33 mouse cellular contexts compared by ENCODE assay signal in genomic region chr15:100449495-100449894, GRCm38 (mm10). TPM values are rescaled to one million over a fixed set of nuclear protein-coding genes. Genes with fewer than 3 reads are reported as not detected.
A peak's percentile ranks its signal among the peaks of the same experiment; 100 is the strongest.
DNase-seq lines count a peak whose midpoint lies in the region; ATAC-seq and TF ChIP-seq lines count a peak whose summit lies in the region.
"Had no signal": no experiment of that assay in that cellular context is flagged by ENCODE, and none has a peak within 500 bp of the region (broad histone marks: within the 10 kb centered on the region; RNA-seq: fewer than 3 reads in every experiment).

No protein-coding gene starts in this region.

- H3K79me2 ChIP-seq in MEL (ENCODE audit: control insufficient read depth, insufficient read depth, low read length, poor library complexity) = no peaks in the 10 kb centered on the region

- H3K4me2 ChIP-seq in stomach, postnatal 0 days (replicated peaks; ENCODE audit: low read depth) = no peak overlapping the region
- no peak overlapping the region for H3K4me2 ChIP-seq in midbrain, embryonic 13.5 days (replicated peaks)
- H3K4me2 ChIP-seq: embryonic facial prominence, embryonic 12.5 days; embryonic facial prominence, embryonic 15.5 days; forebrain, embryonic 13.5 days; heart, embryonic 13.5 days; hindbrain, embryonic 12.5 days; hindbrain, embryonic 15.5 days had no signal

- peaks cover 0 to 2% of the 10 kb centered on the region in 2 experiments; a peak in 1 of 4 replicates for H3K4me1 ChIP-seq in MEL (ENCODE audit: control insufficient read depth in 1 of 2, insufficient read depth in 2 of 2, low read length in 2 of 2)
- H3K4me1 ChIP-seq in brown adipose tissue, adult 24 weeks (ENCODE audit: control insufficient read depth, insufficient read depth, insufficient read length, low read length) = no peaks in the 10 kb centered on the region
- no peaks in the 10 kb centered on the region for H3K4me1 ChIP-seq in stomach, postnatal 0 days (replicated peaks; ENCODE audit: control insufficient read depth, insufficient read depth)
- H3K4me1 ChIP-seq in midbrain, embryonic 13.5 days (replicated peaks) = no peaks in the 10 kb centered on the region
- H3K4me1 ChIP-seq: heart, embryonic 10.5 days; hindbrain, embryonic 12.5 days had no signal

- no peak overlapping the region for H3K27ac ChIP-seq in MEL (ENCODE audit: control insufficient read depth, low read depth, low read length)
- H3K27ac ChIP-seq in brown adipose tissue, adult 24 weeks (replicated peaks; ENCODE audit: low read depth, low read length) = peak overlapping the region; percentile 39; the same call in 1 of the 2 replicates
- 0 out of 2 replicates have a peak overlapping the region, but pooled peaks have one; percentile 14 for H3K27ac ChIP-seq in stomach, postnatal 0 days (replicated peaks)
- H3K27ac ChIP-seq in midbrain, embryonic 13.5 days = no peak overlapping the region
- H3K27ac ChIP-seq: embryonic facial prominence, embryonic 12.5 days; embryonic facial prominence, embryonic 15.5 days; forebrain, embryonic 13.5 days; heart, adult 2 months; heart, embryonic 10.5 days; heart, embryonic 13.5 days; hindbrain, embryonic 12.5 days; hindbrain, embryonic 15.5 days had no signal

- DNase-seq in MEL (ENCODE audit: low read depth, low spot score) = no peak
- DNase-seq in stomach, postnatal 0 days (ENCODE audit: low spot score) = no peak
- no peak for DNase-seq in urinary bladder, postnatal 25 days (ENCODE audit: low spot score)
- no peak for DNase-seq in cerebellum, postnatal 36 days
- DNase-seq: adrenal gland, postnatal 10 days; adrenal gland, postnatal 36 days; cerebellum, adult 18-20 months; cerebellum, adult 9-10 months; cerebellum, postnatal 14 days; gastrocnemius, postnatal 10 days; gastrocnemius, postnatal 36 days; heart, adult 2 months; heart, postnatal 14 days; heart, postnatal 4 days had no signal

- no peak overlapping the region for H3K9ac ChIP-seq in MEL (ENCODE audit: control insufficient read depth, low read depth, low read length, poor library complexity, severe bottlenecking)
- H3K9ac ChIP-seq in stomach, postnatal 0 days (ENCODE audit: low read length) = no peak overlapping the region; the same call in 1 of the 2 replicates
- H3K9ac ChIP-seq in midbrain, embryonic 13.5 days (replicated peaks) = no peak overlapping the region
- H3K9ac ChIP-seq: embryonic facial prominence, embryonic 12.5 days; embryonic facial prominence, embryonic 15.5 days; forebrain, embryonic 13.5 days; heart, embryonic 13.5 days; hindbrain, embryonic 12.5 days; hindbrain, embryonic 15.5 days had no signal

- no peak for TF ChIP-seq POLR2A in MEL (IDR thresholded peaks at IDR 0.05; ENCODE audit: control insufficient read depth in 1 of 2, insufficient read depth in 1 of 2, low read depth in 1 of 2, low read length in 2 of 2, poor library complexity in 1 of 2)

- peak; percentile 44; the same call in 1 of the 2 replicates for ATAC-seq in megakaryocyte progenitor cell, adult 5-6 weeks (replicated peaks; ENCODE audit: poor library complexity)
- ATAC-seq in stomach, postnatal 0 days (ENCODE audit: low FRiP score, low TSS enrichment) = no peak
- ATAC-seq in midbrain, embryonic 13.5 days = no peak
- ATAC-seq: CD4-positive, CD25-positive, alpha-beta regulatory T cell, adult 4 months; forebrain, embryonic 13.5 days; forebrain, embryonic 16.5 days; Patski had no signal

- TF ChIP-seq RAD21 in MEL (IDR thresholded peaks at IDR 0.05; ENCODE audit: low read depth, low read length) = no peak

- no peak overlapping the region for H3K4me3 ChIP-seq in MEL (ENCODE audit: control insufficient read depth in 1 of 2, insufficient read depth in 1 of 2, low read depth in 2 of 2, low read length in 2 of 2)
- no peak overlapping the region for H3K4me3 ChIP-seq in brown adipose tissue, adult 24 weeks (ENCODE audit: insufficient read depth, low read depth, low read length)
- H3K4me3 ChIP-seq in stomach, postnatal 0 days (ENCODE audit: low read depth, low read length) = no peak overlapping the region
- no peak overlapping the region for H3K4me3 ChIP-seq in midbrain, embryonic 13.5 days (replicated peaks)
- H3K4me3 ChIP-seq: embryonic facial prominence, embryonic 12.5 days; embryonic facial prominence, embryonic 15.5 days; erythroblast, embryonic 14.5 days; forebrain, embryonic 13.5 days; heart, adult 2 months; heart, embryonic 10.5 days; heart, embryonic 13.5 days; hindbrain, embryonic 12.5 days; hindbrain, embryonic 15.5 days had no signal

- TF ChIP-seq CTCF in MEL (IDR thresholded peaks at IDR 0.05 in 2 of 3, conservative IDR thresholded peaks at IDR 0.05 in 1 of 3; ENCODE audit: control insufficient read depth in 1 of 3, insufficient read depth in 1 of 3, low read depth in 2 of 3, low read length in 3 of 3, poor library complexity in 1 of 3, severe bottlenecking in 1 of 3) = no peak
- TF ChIP-seq CTCF in stomach, postnatal 0 days (IDR thresholded peaks at IDR 0.05; ENCODE audit: low read depth) = no peak

- no peaks in the 10 kb centered on the region for H3K9me3 ChIP-seq in MEL (replicated peaks; ENCODE audit: insufficient read depth, low read length)
- no peaks in the 10 kb centered on the region for H3K9me3 ChIP-seq in stomach, postnatal 0 days (ENCODE audit: control insufficient read depth, low read length)
- H3K9me3 ChIP-seq in midbrain, embryonic 13.5 days = no peaks in the 10 kb centered on the region
- H3K9me3 ChIP-seq: embryonic facial prominence, embryonic 12.5 days; embryonic facial prominence, embryonic 15.5 days; forebrain, embryonic 13.5 days; heart, embryonic 10.5 days; heart, embryonic 13.5 days; hindbrain, embryonic 12.5 days; hindbrain, embryonic 15.5 days had no signal

- no peaks in the 10 kb centered on the region; a peak in 1 of 4 replicates for H3K27me3 ChIP-seq in MEL (ENCODE audit: control insufficient read depth in 1 of 2, insufficient read depth in 2 of 2, low read length in 2 of 2)
- H3K27me3 ChIP-seq in stomach, postnatal 0 days (ENCODE audit: control insufficient read depth, insufficient read depth, low read length) = no peaks in the 10 kb centered on the region
- no peaks in the 10 kb centered on the region for H3K27me3 ChIP-seq in midbrain, embryonic 13.5 days
- H3K27me3 ChIP-seq: embryonic facial prominence, embryonic 12.5 days; embryonic facial prominence, embryonic 15.5 days; forebrain, embryonic 13.5 days; heart, embryonic 13.5 days; hindbrain, embryonic 12.5 days; hindbrain, embryonic 15.5 days; Patski had no signal

- WGBS in stomach, postnatal 0 days = 69% methylated on average over 3 of the region's 3 CpGs
- 95% methylated on average over 3 of the region's 3 CpGs for WGBS in midbrain, embryonic 13.5 days

- peaks cover 0 to 5% of the 10 kb centered on the region in 2 experiments; a peak in 2 of 4 replicates for H3K36me3 ChIP-seq in MEL (ENCODE audit: control insufficient read depth in 1 of 2, insufficient read depth in 2 of 2, low read length in 2 of 2)
- H3K36me3 ChIP-seq in stomach, postnatal 0 days (ENCODE audit: control insufficient read depth, insufficient read depth, low read length) = no peaks in the 10 kb centered on the region
- H3K36me3 ChIP-seq in midbrain, embryonic 13.5 days = no peaks in the 10 kb centered on the region
- H3K36me3 ChIP-seq: embryonic facial prominence, embryonic 12.5 days; embryonic facial prominence, embryonic 15.5 days; heart, embryonic 10.5 days; heart, embryonic 13.5 days; hindbrain, embryonic 12.5 days; hindbrain, embryonic 15.5 days had no signal

- no peak for TF ChIP-seq EP300 in MEL (IDR thresholded peaks at IDR 0.05; ENCODE audit: low read depth in 1 of 2, low read length in 2 of 2)
- TF ChIP-seq EP300 in stomach, postnatal 0 days (optimal IDR thresholded peaks at IDR 0.05) = no peak

RNA-seq across cellular contexts. Expression of gene Letmd1, which starts 19.3 kb away (rescaled TPM):
- 30.1 and 38.8 TPM in 2 replicates for total RNA-seq in MEL (2012; rRNA removed)
- polyA plus RNA-seq in MEL (2012; ENCODE audit: insufficient read depth in 1 of 2, insufficient read length in 2 of 2, low read depth in 1 of 2, low replicate concordance in 2 of 2, missing spikeins in 1 of 2) = 100 to 1,000 TPM in 1 of 2 experiments, 10 to 100 TPM in 1; 64.3 to 277 TPM
- 589 and 634 TPM in 2 replicates for polyA plus RNA-seq in brown adipose tissue, adult 24 weeks (2012; ENCODE audit: insufficient read depth, insufficient read length, missing spikeins)
- total RNA-seq in megakaryocyte progenitor cell, adult 5-6 weeks (2015) = 35.7 and 37.2 TPM in 2 replicates
- 22.0 and 22.2 TPM in 2 replicates for total RNA-seq in megakaryocyte progenitor cell, adult 5-6 weeks (2017)
- polyA plus RNA-seq in stomach, postnatal 0 days (2015; fragmentation: Nextera tagmentation; extraction: Ambion mirVana) = 9.8 and 10.9 TPM in 2 replicates
- polyA plus RNA-seq in midbrain, embryonic 13.5 days (2015; fragmentation: Nextera tagmentation; extraction: Ambion mirVana) = 55.1 and 55.2 TPM in 2 replicates

RNA-seq across cellular contexts. Expression of gene Slc11a2, which starts 24.6 kb away (rescaled TPM):
- 52.7 and 69.0 TPM in 2 replicates for total RNA-seq in MEL (2012; rRNA removed)
- polyA plus RNA-seq in MEL (2012; ENCODE audit: insufficient read depth in 1 of 2, insufficient read length in 2 of 2, low read depth in 1 of 2, low replicate concordance in 2 of 2, missing spikeins in 1 of 2) = 100 to 1,000 TPM in 1 of 2 experiments, not detected in 1; 112 TPM
- 14.2 and 24.7 TPM in 2 replicates for polyA plus RNA-seq in brown adipose tissue, adult 24 weeks (2012; ENCODE audit: insufficient read depth, insufficient read length, missing spikeins)
- 8.2 and 12.0 TPM in 2 replicates for total RNA-seq in megakaryocyte progenitor cell, adult 5-6 weeks (2015)
- total RNA-seq in megakaryocyte progenitor cell, adult 5-6 weeks (2017) = 11.0 and 14.6 TPM in 2 replicates
- 12.2 and 15.8 TPM in 2 replicates for polyA plus RNA-seq in stomach, postnatal 0 days (2015; fragmentation: Nextera tagmentation; extraction: Ambion mirVana)
- 21.5 TPM in 2 replicates for polyA plus RNA-seq in midbrain, embryonic 13.5 days (2015; fragmentation: Nextera tagmentation; extraction: Ambion mirVana)

RNA-seq across cellular contexts. Expression of gene Gm5475, which starts 27.5 kb away (rescaled TPM):
- 0.15 TPM in 1 of 2 replicates, not detected in the other for total RNA-seq in MEL (2012; rRNA removed)
- under 1 TPM in 1 of 2 experiments, not detected in 1; 0.14 TPM for polyA plus RNA-seq in MEL (2012; ENCODE audit: insufficient read depth in 1 of 2, insufficient read length in 2 of 2, low read depth in 1 of 2, low replicate concordance in 2 of 2, missing spikeins in 1 of 2)
- not detected in 2 replicates for polyA plus RNA-seq in brown adipose tissue, adult 24 weeks (2012; ENCODE audit: insufficient read depth, insufficient read length, missing spikeins)
- not detected in 2 replicates for total RNA-seq in megakaryocyte progenitor cell, adult 5-6 weeks (2015)
- not detected in 2 replicates for total RNA-seq in megakaryocyte progenitor cell, adult 5-6 weeks (2017)
- 0.11 and 0.15 TPM in 2 replicates for polyA plus RNA-seq in stomach, postnatal 0 days (2015; fragmentation: Nextera tagmentation; extraction: Ambion mirVana)
- 0.08 and 0.11 TPM in 2 replicates for polyA plus RNA-seq in midbrain, embryonic 13.5 days (2015; fragmentation: Nextera tagmentation; extraction: Ambion mirVana)
- total RNA-seq: adrenal gland, adult 18-20 months; adrenal gland, postnatal 36 days; common myeloid progenitor, adult 5-6 weeks; gastrocnemius, postnatal 36 days; granulocyte monocyte progenitor cell, adult 5-6 weeks; heart, adult 2 months; heart, postnatal 14 days; heart, postnatal 4 days had no signal
- polyA plus RNA-seq: CD4-positive, CD25-positive, alpha-beta regulatory T cell, adult 4 months; erythroblast, embryonic 14.5 days; forebrain, embryonic 13.5 days; heart, adult 2 months; heart, embryonic 10.5 days; heart, embryonic 16.5 days; hindbrain, embryonic 12.5 days; intestine, embryonic 14.5 days had no signal

RNA-seq across cellular contexts. Expression of gene Csrnp2, which starts 45.8 kb away (rescaled TPM):
- 5.3 and 5.8 TPM in 2 replicates for total RNA-seq in MEL (2012; rRNA removed)
- polyA plus RNA-seq in MEL (2012; ENCODE audit: insufficient read depth in 1 of 2, insufficient read length in 2 of 2, low read depth in 1 of 2, low replicate concordance in 2 of 2, missing spikeins in 1 of 2) = 1 to 10 TPM in 1 of 2 experiments, not detected in 1; 4.2 TPM
- 1.5 and 1.7 TPM in 2 replicates for polyA plus RNA-seq in brown adipose tissue, adult 24 weeks (2012; ENCODE audit: insufficient read depth, insufficient read length, missing spikeins)
- 1.5 and 1.6 TPM in 2 replicates for total RNA-seq in megakaryocyte progenitor cell, adult 5-6 weeks (2015)
- 1.7 and 2.7 TPM in 2 replicates for total RNA-seq in megakaryocyte progenitor cell, adult 5-6 weeks (2017)
- polyA plus RNA-seq in stomach, postnatal 0 days (2015; fragmentation: Nextera tagmentation; extraction: Ambion mirVana) = 2.6 and 2.8 TPM in 2 replicates
- polyA plus RNA-seq in midbrain, embryonic 13.5 days (2015; fragmentation: Nextera tagmentation; extraction: Ambion mirVana) = 44.7 and 45.7 TPM in 2 replicates

Comparison
In these comparisons a context has a peak if more than half of its experiments do, and no peak if none do; other contexts are left out.
1. H3K27ac ChIP-seq: peak in brown adipose tissue, adult 24 weeks (single experiment) and stomach, postnatal 0 days (single experiment); none in MEL (single experiment) and midbrain, embryonic 13.5 days (single experiment).